Mouse (Mus musculus): ENCODE data around the gene Zfp366.

The Zfp366 gene

DNA sequence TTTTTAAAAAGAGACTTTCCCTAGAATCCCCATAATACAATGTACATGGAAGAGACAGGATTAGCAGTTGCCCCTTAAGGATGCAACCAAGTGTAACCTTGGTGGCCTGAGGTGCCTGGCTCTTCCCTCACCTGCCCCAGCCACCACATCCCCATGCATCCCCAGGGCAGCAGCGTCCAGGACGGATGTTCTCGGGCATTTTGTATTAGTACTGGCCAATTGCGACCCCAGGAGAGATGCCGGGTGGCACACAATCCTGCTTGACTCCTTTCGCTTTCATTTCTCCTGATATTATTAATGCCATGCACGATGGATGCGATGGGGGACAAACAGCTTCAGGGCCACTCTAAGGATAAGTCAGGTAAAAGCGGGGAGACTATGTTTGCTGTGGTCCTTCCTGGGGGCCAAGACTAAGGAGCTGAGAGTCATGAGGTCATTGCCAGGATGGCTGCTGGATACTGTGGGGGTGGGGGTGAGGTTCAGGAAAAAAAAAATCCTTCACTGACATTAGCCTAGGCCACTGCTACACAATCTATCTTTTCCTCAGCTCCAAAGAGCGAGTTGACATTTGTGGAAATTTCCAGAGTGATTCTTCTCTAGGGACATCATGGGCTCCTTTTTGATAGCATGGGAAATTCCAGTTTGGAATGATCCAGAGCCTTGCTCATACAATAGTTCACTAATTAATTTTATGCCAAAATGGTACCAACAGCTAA lies 1.7 kb downstream of the Zfp366 start:
- DNase-seq (ENCODE audit: low read depth, low spot score): no peak

DNA sequence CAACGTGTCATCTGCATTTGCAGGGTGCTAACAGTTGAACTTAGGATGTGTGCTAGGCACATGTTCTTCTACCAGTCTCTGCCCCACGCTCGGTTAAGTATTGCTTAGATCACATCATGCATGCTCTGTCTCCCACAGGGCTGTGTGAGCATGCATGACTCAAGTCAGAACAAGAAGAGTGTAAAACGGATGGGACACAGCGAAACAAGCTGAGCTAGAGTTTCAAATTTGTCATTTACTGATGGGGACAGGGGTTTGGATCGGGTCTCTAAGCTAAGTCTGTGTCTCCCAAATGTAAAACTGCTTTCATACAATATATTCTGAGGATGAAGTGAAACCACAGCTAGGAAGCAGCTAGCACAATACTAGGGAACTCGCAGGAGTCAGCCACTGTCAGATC lies 2.2 kb downstream of the Zfp366 start:
- no peak for DNase-seq (ENCODE audit: low read depth, low spot score)

DNA sequence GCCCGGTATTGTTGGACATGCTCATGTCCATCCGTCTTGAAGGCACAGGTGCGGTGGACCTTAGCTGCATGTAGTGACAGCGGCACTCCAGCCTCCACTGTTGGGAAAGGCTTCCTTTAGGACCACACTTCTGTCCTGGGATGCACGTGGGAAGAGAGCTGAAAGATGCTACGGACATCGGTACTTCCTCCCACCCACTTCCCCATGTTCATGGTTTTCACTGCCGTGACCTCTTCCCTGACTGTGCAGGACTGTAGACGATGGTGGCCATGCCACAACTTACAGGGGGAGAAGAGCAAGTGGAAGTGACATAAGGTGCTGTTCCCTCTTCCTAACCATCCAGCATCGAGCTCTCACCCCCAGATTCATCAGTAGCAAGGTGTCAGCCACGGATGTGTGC lies 2.8 kb downstream of the Zfp366 start:
- no peak for DNase-seq (ENCODE audit: low read depth, low spot score)

DNA sequence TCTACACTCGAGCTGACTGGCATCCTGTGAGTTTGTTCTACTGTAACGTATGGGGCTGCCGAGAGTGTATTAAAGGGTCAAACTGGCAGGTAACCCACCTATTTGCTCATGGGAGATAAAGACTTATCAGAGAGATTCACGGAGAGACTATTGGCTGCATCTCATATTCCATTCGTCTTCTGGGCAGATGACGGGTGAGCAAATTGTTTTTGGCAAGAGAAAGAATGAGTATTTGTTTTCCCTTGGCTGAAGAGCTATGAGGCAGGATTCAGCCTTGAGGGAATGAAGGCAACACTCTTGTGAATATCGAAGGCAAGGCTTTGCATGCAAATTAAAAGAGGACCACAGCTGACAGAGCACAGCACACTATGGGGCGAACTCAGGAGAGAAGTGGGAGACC lies 4.0 kb downstream of the Zfp366 start:
- no peak for DNase-seq (ENCODE audit: low read depth, low spot score)

DNA sequence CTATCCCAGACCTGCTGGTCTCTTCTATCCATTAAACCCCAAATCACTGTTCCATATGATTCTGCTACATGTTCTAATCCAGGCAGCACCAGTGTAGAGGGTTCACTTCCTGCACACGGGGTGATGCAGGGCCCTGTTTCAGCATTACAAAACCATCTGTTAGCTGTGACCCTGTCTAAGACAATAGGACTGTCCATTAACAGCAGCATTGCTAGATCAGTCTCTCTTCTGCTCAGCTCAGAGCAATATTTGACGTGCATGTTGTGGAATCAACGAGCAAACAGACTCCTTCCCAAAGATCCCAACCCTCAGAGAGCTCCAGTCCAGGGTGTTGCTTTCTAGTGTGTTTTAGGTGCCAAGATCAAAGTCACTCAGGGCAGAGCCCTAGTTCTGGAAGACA lies 5.0 kb downstream of the Zfp366 start:
- DNase-seq (ENCODE audit: low read depth, low spot score): no peak

DNA sequence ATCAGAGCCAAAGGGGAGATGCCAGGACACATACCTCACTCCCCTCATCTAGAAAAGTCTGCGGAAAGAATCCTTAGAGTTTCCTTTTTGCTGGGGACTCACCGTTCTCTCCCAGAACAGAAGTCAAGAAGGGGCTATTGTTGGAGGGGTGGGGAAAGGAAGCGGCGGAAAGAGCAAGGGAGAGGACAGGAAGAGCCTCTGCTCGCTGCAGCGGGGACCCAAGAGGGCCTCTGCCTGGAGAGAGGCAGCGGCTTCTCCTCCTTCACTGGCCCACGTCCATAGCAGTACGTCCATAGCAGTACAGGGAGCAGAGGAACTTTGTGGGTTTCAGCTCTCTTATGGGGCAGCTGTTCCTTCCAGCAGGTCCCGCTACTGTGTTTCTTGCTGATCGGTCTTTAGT lies 5.8 kb downstream of the Zfp366 start:
- peak; percentile 23 for DNase-seq (ENCODE audit: low read depth, low spot score)

DNA sequence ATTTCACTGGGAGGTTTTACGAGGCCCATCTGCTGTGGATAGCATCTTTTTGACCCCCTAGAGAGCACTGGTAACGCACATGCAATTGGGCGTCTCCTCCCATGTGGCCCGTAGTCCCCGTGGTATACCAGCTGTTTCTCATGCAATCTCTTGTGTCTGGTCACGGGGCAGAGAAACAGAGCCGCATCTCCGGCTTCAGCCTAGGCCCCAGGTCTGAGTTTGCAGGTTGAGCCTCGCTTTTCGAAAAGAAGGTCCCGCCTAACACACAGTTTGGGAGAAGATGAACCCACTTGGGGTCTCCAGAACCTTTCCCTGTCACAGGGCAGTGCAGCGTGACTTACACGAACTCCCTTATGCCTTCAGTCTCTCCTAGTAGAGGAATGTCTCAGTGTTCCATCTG lies 6.4 kb downstream of the Zfp366 start:
- DNase-seq (ENCODE audit: low read depth, low spot score): peak; percentile 15

DNA sequence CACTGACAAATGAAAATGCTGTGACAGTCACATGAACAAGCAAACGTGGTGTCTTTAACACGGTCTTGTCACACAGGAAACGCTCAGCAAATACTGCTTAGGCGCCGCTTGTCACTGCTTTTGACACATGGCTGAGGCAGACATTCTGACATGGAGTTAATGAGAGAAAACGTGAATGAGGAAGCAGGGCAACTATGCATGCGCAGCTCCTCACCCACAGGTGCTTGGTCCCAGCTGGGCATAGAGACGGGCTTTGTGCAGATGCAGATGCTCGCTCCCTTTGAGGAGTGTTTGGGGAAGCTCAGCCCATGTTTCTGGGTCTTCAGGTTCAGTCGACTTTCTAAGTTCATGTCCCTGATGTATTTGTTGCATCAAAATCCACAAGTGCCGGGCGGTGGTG lies 11.7 kb downstream of the Zfp366 start:
- DNase-seq (ENCODE audit: low read depth, low spot score): no peak

DNA sequence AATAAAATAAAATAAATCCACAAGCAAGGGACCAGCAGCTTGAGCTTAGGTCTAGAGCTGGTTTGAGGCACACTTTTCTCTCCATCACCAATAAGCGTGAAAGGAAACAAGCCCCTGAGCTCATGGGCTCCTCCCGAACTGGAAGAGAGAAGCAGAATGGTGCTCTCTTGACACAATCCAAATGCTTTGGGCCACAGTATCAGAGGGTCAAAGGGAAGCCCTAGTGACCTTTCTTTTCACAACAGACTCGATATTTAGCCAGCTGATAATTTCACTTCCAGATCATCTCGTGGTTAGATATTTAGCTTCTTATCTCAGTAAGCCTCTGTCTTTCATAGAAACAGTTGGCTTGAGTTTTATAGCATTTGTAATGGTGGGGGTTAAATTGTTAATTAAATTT lies 12.2 kb downstream of the Zfp366 start:
- DNase-seq (ENCODE audit: low read depth, low spot score): no peak

DNA sequence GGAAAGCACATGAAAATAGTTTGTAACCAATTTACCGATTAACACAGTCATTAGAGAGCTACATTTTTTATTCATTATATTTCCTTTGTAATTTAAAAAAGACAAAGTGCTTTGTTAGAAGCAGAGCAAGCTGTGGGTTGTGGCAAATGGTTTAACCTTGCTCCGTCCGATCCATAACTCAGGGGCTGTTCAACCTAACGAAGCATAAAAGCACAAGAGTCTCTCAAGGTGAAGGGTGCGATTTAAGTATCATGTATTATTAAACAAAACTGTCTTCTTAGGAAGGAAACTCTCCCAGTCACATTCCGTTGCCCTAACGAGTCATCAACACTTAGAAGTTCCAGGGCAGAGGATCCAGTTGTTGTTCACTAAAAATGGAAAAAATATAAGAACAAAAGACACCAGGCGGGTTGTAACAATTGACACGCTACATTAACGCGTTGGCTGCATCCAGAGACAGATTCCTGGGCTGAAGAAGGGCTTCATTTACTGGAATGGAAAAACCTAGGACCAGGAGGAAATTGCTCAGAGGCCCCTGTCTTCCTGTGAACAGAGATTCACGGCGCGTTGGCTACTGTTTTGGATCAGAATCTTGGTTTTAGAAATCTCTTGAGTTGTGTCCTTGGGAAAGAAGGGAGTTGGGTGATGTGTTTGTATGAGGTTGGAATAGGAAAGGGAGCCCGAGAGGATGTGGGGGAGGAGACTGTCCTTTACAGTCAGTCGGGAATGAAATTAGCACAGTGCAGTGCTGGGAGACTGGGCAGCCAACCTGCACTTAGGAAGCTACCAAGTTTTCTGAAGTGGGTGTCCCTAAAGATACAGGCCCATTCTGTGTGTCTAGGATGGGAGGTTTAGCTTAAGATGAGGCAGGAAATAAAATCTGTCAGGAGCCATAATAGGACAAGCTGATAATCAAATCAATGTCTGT lies 17.3 kb downstream of the Zfp366 start:
- DNase-seq (ENCODE audit: low read depth, low spot score): no peak

DNA sequence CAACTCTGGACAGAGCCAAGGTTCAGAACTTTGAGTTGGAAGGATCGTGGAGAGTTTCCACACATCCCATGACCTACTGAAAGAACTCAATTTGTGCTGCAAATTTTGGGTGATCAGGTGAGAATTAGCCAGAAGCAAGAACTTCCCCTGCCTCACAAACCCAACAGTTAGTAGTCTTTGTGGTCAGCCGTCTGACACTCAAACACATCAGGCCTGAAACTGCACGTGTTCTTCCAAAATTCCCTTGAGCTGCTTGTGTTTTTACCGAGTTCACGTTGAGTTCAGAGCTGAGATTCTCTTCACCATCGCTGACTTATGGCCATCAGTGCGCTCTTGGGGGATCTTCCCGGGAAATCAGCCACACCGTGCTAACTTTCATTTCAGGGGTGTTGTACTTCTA lies 22.6 kb downstream of the Zfp366 start:
- DNase-seq (ENCODE audit: low read depth, low spot score): no peak

DNA sequence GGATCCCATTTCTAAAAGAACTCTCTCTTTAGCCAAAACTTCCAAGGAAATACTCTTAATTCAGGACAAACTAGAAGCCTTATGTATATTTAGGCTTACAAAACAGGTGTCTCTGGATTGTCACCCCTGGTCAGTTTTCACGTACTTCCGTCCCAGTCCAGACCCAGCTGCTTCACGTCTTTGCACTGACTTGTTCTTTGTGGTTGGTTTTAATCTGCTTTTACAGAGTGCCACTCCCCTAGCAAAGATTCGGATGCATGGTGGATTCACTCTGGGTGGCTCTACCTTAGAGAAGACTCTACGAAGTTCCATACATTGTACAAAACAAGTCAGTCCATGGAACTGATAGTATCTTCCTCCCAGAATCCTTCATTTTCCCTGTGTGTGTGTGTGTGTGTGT lies 25.2 kb downstream of the Zfp366 start:
- no peak for DNase-seq (ENCODE audit: low read depth, low spot score)

DNA sequence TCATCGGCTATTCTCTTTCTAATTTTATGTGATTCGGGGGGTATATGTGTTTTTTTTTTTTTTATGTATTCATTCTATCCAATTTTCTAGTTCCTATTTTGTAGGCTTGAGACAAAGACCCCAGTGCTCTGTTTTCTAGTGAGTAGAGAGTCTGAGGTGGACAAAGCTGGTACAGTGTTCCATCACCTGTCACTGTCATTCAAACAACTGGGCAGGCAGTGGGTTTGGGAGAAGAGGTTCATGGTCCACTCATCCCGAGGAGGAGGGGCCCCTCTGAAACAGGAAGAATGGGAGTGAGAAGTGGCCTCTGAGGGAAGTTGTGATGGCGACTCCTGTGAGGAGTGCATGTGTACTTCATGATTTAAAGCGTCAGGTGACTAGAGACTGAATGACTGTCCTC lies 26.2 kb downstream of the Zfp366 start:
- no peak for DNase-seq (ENCODE audit: low read depth, low spot score)

DNA sequence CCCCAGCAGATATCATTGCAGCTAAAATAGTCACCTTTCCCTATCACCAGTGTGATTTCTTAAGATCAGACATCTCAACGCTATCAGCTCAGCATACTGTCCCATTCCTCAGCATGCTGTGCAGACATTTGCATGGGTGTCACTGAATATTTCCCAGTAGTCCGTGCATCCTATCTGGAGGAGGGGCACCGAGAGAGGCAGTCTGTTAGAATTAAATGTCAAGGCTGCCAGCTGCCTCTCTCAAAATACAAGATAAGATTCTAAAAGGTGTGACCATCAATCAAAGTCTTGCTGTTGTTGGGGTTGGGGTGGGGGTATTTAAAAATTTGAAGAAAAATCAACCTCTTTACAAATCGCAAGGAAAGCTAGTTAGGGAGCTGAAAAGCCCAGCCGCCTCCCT lies 28.4 kb downstream of the Zfp366 start:
- DNase-seq (ENCODE audit: low read depth, low spot score): no peak

DNA sequence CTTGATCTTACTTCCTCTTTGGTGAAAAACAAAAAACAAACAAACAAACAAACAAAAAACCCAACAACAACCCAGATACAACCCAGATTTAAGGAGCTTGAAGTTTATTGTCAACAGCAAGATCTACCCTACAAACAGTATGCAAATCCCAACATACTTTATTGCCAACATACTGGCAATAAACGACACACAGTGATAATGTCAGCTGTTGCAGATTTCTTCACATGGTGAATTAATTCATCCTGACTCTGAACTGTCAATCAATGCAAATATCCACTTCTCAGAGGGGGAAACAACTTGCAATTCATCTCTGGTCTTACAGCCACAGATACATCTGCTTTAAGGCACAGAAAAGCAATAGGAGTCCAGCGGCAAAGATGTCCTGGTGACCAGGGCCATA lies 31.4 kb downstream of the Zfp366 start:
- no peak for DNase-seq (ENCODE audit: low read depth, low spot score)

DNA sequence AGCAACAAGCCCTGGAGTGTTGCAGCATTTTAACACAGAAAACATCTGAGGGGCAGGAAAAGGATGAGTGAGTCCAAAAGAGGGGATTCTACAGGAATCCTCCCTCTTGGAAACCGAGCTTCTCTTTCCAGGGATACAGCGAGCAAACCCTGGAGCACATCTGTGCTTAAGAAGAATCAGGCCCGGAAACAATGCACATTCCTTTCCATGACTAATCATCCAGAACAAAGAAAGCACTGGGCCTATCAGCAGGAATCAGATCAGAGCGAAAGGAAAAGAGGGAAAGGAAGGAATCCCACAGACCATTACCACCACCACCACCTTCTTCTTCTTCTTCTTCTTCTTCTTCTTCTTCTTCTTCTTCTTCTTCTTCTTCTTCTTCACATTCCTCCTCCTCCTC lies 33.4 kb downstream of the Zfp366 start:
- DNase-seq (ENCODE audit: low read depth, low spot score): peak; percentile 90

DNA sequence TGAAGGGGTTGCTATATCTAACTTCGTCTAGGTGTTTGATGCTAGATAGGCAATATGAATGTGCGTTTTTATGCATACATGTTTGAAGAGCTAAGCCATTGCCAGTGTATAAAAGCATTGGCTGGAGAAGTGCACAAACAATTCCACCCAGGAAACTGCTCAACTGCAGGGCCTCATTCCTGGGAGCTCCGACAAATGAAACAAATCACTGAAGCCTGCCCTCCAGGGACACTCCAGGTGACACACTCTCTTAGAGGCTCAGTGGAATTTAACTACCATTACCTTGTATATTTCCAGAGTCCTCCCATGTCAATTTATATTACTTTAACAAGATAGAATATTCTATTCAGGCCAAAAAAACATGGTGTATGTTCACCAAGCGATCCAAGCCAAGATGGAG lies 35.0 kb downstream of the Zfp366 start:
- DNase-seq (ENCODE audit: low read depth, low spot score): no peak

DNA sequence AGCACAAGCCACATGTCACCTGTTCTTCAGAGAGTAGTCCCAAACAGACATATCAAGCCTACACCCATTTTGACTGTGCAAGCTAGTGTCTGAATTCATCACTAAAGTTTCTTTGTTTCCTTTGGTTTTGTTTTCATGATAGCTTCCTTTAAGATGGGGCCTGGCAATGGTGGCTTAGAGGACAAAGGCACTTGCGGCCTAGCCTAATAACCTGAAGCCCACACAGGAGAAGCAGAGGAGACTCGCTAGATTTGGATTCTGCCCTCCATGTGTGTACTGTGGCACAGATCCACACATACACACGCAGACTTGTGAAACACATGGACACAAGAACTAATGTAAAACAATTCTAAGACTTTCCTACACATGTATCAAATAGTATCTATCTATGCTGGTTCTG lies 37.4 kb downstream of the Zfp366 start:
- no peak for DNase-seq (ENCODE audit: low read depth, low spot score)

DNA sequence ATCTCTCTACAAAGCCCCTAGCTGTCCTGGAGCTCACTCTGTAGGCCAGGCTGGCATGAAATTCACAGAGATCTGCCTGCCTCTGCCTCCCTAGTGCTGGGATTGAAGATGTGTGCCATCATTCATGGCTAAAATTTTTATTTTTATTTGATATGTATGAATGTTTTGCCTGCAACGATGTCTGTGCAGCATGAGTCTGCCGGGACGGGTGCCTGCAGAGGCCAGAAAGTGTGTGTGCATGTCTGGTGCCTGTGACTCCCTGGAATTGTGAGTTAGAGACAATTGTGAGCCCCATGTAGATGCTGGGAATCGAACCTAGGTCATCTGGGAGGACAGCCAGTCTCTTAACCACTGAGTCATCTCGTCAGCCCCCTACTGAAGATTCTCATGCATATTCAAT lies 37.9 kb downstream of the Zfp366 start:
- no peak for DNase-seq (ENCODE audit: low read depth, low spot score)

DNA sequence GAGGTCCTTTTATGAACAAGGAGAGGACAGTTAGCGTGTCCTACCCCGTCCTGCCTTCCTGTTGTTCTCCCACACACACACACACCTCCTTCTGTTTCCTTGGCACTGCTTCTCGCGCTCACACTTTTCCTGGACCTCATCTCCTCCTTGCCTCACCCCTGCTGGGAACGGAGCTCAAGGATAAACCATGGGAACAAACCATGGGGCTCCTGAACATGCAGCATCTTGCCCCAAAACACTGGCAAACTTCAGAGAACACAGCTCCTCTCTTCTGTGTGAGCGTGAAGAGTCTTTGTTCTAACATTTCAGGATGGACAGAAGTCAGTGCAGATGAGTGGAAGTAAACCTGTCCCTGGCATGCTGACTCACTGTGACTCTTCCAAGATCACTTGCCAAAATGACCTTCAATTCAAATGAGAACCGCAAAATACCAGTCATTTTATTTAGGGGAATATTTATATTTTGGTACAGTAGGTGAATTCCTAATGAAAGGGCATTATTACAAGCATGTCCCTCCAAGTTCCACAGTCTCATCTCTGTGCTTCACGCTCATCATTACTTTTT lies 38.8 kb downstream of the Zfp366 start:
- no peak for DNase-seq (ENCODE audit: low read depth, low spot score)

DNA sequence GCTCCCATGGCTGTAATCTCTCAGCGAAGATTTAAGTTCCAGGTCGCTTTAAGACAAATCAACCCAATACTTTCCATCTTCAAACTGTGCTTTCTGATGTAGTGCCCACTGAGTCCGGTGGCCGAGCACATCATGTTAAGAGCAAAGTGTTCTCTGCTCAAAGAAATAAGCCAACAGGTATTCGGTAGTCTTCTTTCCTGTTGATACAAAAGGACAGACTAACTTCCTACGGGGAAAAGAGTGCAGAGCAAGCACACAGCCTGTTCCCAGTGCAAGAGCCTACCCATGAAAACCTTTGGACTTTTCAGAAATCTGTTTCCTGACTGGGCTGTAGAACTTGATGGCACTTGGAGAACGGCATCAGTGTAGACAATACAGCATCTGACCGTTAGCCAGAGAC lies 39.3 kb downstream of the Zfp366 start:
- DNase-seq (ENCODE audit: low read depth, low spot score): no peak

DNA sequence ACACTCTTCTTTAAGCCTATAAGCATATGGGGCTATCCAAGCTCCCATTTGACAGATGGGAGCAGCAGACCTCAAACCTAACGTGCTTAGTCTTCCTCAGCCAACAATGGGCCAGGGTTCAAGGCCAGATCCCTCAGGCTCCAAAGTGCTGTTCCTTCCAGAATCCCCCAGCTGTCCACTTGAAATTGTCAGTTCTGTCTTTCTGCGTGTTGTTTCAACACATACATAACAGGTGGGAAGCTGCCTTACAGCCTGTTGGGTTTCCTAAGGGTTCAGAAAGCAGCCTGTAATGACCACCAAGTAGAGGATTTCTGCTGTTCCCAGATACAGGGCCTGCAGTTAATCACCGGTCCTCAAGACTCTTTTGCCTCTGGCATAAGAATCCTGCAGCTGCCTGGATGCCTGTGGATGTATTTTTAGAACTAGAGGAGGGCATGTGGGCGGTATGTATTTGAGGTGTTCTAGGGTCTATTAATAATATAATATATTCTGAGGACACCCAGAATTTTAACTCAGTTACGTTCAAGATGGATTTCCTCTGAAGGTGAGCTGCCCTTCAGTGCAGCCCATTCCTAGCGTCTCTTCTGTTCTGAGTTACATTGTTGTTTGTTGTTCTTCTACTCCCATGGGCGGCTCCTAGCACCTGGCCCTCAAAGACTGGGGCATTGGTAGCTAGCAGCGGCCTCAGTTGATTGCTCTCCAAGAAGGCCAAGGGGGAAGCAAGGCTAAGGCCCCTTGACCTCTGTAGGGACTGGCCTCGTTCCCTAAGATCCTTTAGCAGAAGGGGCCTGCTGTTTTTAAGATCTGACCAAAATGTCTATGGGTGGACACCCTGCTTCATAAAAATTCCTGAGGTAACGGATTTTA lies 41.0 kb downstream of the Zfp366 start:
- no peak for DNase-seq (ENCODE audit: low read depth, low spot score)
